Mouse (Mus musculus) Muller cell, postnatal 12 days (primary cell): ENCODE measurements around the gene Mgmt.

Experiments used
- DNase-seq: peaks from one replicate; pipeline ENCODE4 v3.0.0-alpha.2; 2015; ENCODE audit errors: inconsistent ontology term

Gene Mgmt

GRCm38 (mm10) chr7:136894106-136894986 is at the start of gene Mgmt:
Mgmt (plus strand) TSS chr7:136894614.
- peak; percentile 95 for DNase-seq

GRCm38 (mm10) chr7:136844835-136845234 is 49.6 kb upstream of the Mgmt start:
- no peak for DNase-seq

- DNase-seq = no peak
These were observed 49.1 kb upstream of the Mgmt start for GRCm38 (mm10) chr7:136845321-136845720.

- DNase-seq = no peak
These were observed 48.3 kb upstream of the Mgmt start for GRCm38 (mm10) chr7:136846086-136846620.

- DNase-seq = no peak
These were observed 46.8 kb upstream of the Mgmt start for GRCm38 (mm10) chr7:136847601-136848000.

- no peak for DNase-seq
These were observed 45.7 kb upstream of the Mgmt start for GRCm38 (mm10) chr7:136848761-136849160.

- no peak for DNase-seq
These were observed 44.6 kb upstream of the Mgmt start for GRCm38 (mm10) chr7:136849811-136850210.

GRCm38 (mm10) chr7:136850339-136850738 is 44.1 kb upstream of the Mgmt start:
- no peak for DNase-seq

GRCm38 (mm10) chr7:136851946-136852345 is 42.5 kb upstream of the Mgmt start:
- DNase-seq = no peak

- DNase-seq = no peak
These were observed 41.7 kb upstream of the Mgmt start for GRCm38 (mm10) chr7:136852721-136853120.

- DNase-seq = no peak
These were observed 29.5 kb upstream of the Mgmt start for GRCm38 (mm10) chr7:136864677-136865463.

- DNase-seq = no peak
These were observed 28.5 kb upstream of the Mgmt start for GRCm38 (mm10) chr7:136865876-136866275.

GRCm38 (mm10) chr7:136866535-136866934 is 27.9 kb upstream of the Mgmt start:
- DNase-seq = no peak

GRCm38 (mm10) chr7:136871535-136871934 is 22.9 kb upstream of the Mgmt start:
- DNase-seq = no peak

GRCm38 (mm10) chr7:136872059-136872458 is 22.4 kb upstream of the Mgmt start:
- DNase-seq = no peak

GRCm38 (mm10) chr7:136874396-136874795 is 20.0 kb upstream of the Mgmt start:
- DNase-seq = no peak

GRCm38 (mm10) chr7:136880386-136880785 is 14.0 kb upstream of the Mgmt start:
- DNase-seq = no peak

- DNase-seq = no peak
These were observed 6.3 kb upstream of the Mgmt start for GRCm38 (mm10) chr7:136888161-136888560.

- DNase-seq = peak; percentile 7
These were observed 942 bp downstream of the Mgmt start for GRCm38 (mm10) chr7:136895356-136895755.

- DNase-seq = no peak
These were observed 1.4 kb downstream of the Mgmt start for GRCm38 (mm10) chr7:136895851-136896250.

- DNase-seq = peak; percentile 13
These were observed 3.1 kb downstream of the Mgmt start for GRCm38 (mm10) chr7:136897481-136897880.

GRCm38 (mm10) chr7:136898005-136898404 is 3.6 kb downstream of the Mgmt start:
- no peak for DNase-seq
